Mouse (Mus musculus): ENCODE data around the gene Atrnl1. TPM values are rescaled to one million over a fixed set of nuclear protein-coding genes. Genes with fewer than 3 reads are reported as not detected.

Atrnl1 gene
- polyA plus RNA-seq, 1 experiment, result 5.6 TPM

- no peak for TF ChIP-seq POLR2A (IDR thresholded peaks at IDR 0.05; ENCODE audit: low read depth, low read length)
- no peak for TF ChIP-seq CTCF (IDR thresholded peaks at IDR 0.05; ENCODE audit: extremely low read depth, insufficient read depth, insufficient read length, insufficient replicate concordance)
- H3K27me3 ChIP-seq (ENCODE audit: control insufficient read depth, insufficient read depth, low read length), result no peaks in the 10 kb centered on the region
- H3K4me3 ChIP-seq (ENCODE audit: extremely low read depth, insufficient read depth, insufficient read length), result no peak overlapping the region
- H3K4me1 ChIP-seq (ENCODE audit: control insufficient read depth, insufficient read depth, insufficient read length), result no peaks in the 10 kb centered on the region
- no peak overlapping the region for H3K27ac ChIP-seq (ENCODE audit: insufficient read depth, low read length)
- no peaks in the 10 kb centered on the region for H3K36me3 ChIP-seq (ENCODE audit: control insufficient read depth, insufficient read depth, low read length)
- DNase-seq (ENCODE audit: low read depth in 1 of 2, low spot score in 2 of 2), result no peak
- 86% methylated on average over 7 of the region's 7 CpGs for WGBS
Measured at GRCm38 (mm10) chr19:58164896-58165634, 554.2 kb downstream of the Atrnl1 start.

- Histone ChIP-seq H3K36me3 (ENCODE audit: control insufficient read depth, insufficient read depth, low read length) (no peaks in the 10 kb centered on the region), H3K4me1 (ENCODE audit: control insufficient read depth, insufficient read depth, insufficient read length) (no peaks in the 10 kb centered on the region), H3K27me3 (ENCODE audit: control insufficient read depth, insufficient read depth, low read length) (no peaks in the 10 kb centered on the region), H3K27ac (ENCODE audit: insufficient read depth, low read length) (no peak overlapping the region), H3K4me3 (ENCODE audit: extremely low read depth, insufficient read depth, insufficient read length) (no peak overlapping the region)
- WGBS, result 77% methylated on average over 9 of the region's 9 CpGs
- no peak for TF ChIP-seq POLR2A (IDR thresholded peaks at IDR 0.05; ENCODE audit: low read depth, low read length)
- TF ChIP-seq CTCF (IDR thresholded peaks at IDR 0.05; ENCODE audit: extremely low read depth, insufficient read depth, insufficient read length, insufficient replicate concordance), result no peak
- DNase-seq (ENCODE audit: low read depth in 1 of 2, low spot score in 2 of 2), result no peak
Measured at GRCm38 (mm10) chr19:58165635-58166015, 554.8 kb downstream of the Atrnl1 start.

GRCm38 (mm10) chr19:58166147-58166546 lies 555.3 kb downstream of the Atrnl1 start:
- Histone ChIP-seq H3K4me1 (ENCODE audit: control insufficient read depth, insufficient read depth, insufficient read length) (no peaks in the 10 kb centered on the region), H3K27me3 (ENCODE audit: control insufficient read depth, insufficient read depth, low read length) (no peaks in the 10 kb centered on the region), H3K36me3 (ENCODE audit: control insufficient read depth, insufficient read depth, low read length) (no peaks in the 10 kb centered on the region), H3K4me3 (ENCODE audit: extremely low read depth, insufficient read depth, insufficient read length) (no peak overlapping the region), H3K27ac (ENCODE audit: insufficient read depth, low read length) (no peak overlapping the region)
- TF ChIP-seq CTCF (IDR thresholded peaks at IDR 0.05; ENCODE audit: extremely low read depth, insufficient read depth, insufficient read length, insufficient replicate concordance) (no peak), POLR2A (IDR thresholded peaks at IDR 0.05; ENCODE audit: low read depth, low read length) (no peak)
- DNase-seq (ENCODE audit: low read depth in 1 of 2, low spot score in 2 of 2), result no peak
- 92% methylated on average over 6 of the region's 6 CpGs for WGBS

- TF ChIP-seq POLR2A (IDR thresholded peaks at IDR 0.05; ENCODE audit: low read depth, low read length) (no peak), CTCF (IDR thresholded peaks at IDR 0.05; ENCODE audit: extremely low read depth, insufficient read depth, insufficient read length, insufficient replicate concordance) (no peak)
- no peaks in the 10 kb centered on the region for H3K27me3 ChIP-seq (ENCODE audit: control insufficient read depth, insufficient read depth, low read length)
- DNase-seq (ENCODE audit: low read depth in 1 of 2, low spot score in 2 of 2), result no peak
- no peak overlapping the region for H3K4me3 ChIP-seq (ENCODE audit: extremely low read depth, insufficient read depth, insufficient read length)
- H3K4me1 ChIP-seq (ENCODE audit: control insufficient read depth, insufficient read depth, insufficient read length), result no peaks in the 10 kb centered on the region; the same call in 1 of the 2 replicates
- no peaks in the 10 kb centered on the region for H3K36me3 ChIP-seq (ENCODE audit: control insufficient read depth, insufficient read depth, low read length)
- 86% methylated on average over 10 of the region's 10 CpGs for WGBS
- H3K27ac ChIP-seq (ENCODE audit: insufficient read depth, low read length), result no peak overlapping the region
Measured at GRCm38 (mm10) chr19:58178410-58178809, 567.6 kb downstream of the Atrnl1 start.

GRCm38 (mm10) chr19:58180773-58181172 lies 569.9 kb downstream of the Atrnl1 start:
- H3K27ac ChIP-seq (ENCODE audit: insufficient read depth, low read length), result no peak overlapping the region
- TF ChIP-seq POLR2A (IDR thresholded peaks at IDR 0.05; ENCODE audit: low read depth, low read length) (no peak), CTCF (IDR thresholded peaks at IDR 0.05; ENCODE audit: extremely low read depth, insufficient read depth, insufficient read length, insufficient replicate concordance) (no peak)
- no peaks in the 10 kb centered on the region for H3K36me3 ChIP-seq (ENCODE audit: control insufficient read depth, insufficient read depth, low read length)
- no peak overlapping the region for H3K4me3 ChIP-seq (ENCODE audit: extremely low read depth, insufficient read depth, insufficient read length)
- 21% methylated on average over 5 of the region's 5 CpGs for WGBS
- no peak for DNase-seq (ENCODE audit: low read depth in 1 of 2, low spot score in 2 of 2)
- no peaks in the 10 kb centered on the region; the same call in 1 of the 2 replicates for H3K4me1 ChIP-seq (ENCODE audit: control insufficient read depth, insufficient read depth, insufficient read length)
- no peaks in the 10 kb centered on the region for H3K27me3 ChIP-seq (ENCODE audit: control insufficient read depth, insufficient read depth, low read length)

Other genes starting within 250 kb of the Atrnl1 start
- 2.3 and 2.7 TPM in 2 replicates for gene Trub1, start 158.1 kb upstream of the Atrnl1 start, polyA plus RNA-seq (2012; rRNA removed)